Mouse (Mus musculus) forebrain, embryonic 14.5 days (tissue): ENCODE measurements around the gene Tfcp2. TPM values are rescaled to one million over a fixed set of nuclear protein-coding genes. Genes with fewer than 3 reads are reported as not detected.
"Not testable (repeated sequence)": the region's sequence is repeated elsewhere in the genome, so short reads cannot be mapped to it uniquely, and the experiment has no call there.

Experiments
- ATAC-seq: fragments of 200-750 bp; cut with Nextera tagmentation; 2 replicates; pipeline ENCODE4 v1.8.0; 2017; ENCODE audit warnings: mild to moderate bottlenecking, moderate library complexity
- DNase-seq: peaks from one replicate; pipeline ENCODE4 v3.0.0-alpha.2; 2015; ENCODE audit warnings: low spot score
- H3K27ac ChIP-seq: fragments of 300-500 bp; sonication (generic); 2 replicates; pipeline ENCODE4 v1.5.1; 2014; ENCODE audit warnings: low read depth, mild to moderate bottlenecking, control low read depth, low read length, moderate library complexity
- H3K27me3 ChIP-seq: fragments of 300-500 bp; sonication (generic); replicated peaks from 2 replicates; pipeline ENCODE4 v1.6.1; 2014; ENCODE audit warnings: low read length, control low read depth, mixed read lengths; ENCODE audit not compliant: control insufficient read depth, insufficient read depth
- H3K36me3 ChIP-seq: fragments of 300-500 bp; sonication (generic); 2 replicates; pipeline ENCODE4 v1.6.1; 2014; ENCODE audit warnings: low read length, control low read depth; ENCODE audit not compliant: control insufficient read depth, insufficient read depth
- H3K4me1 ChIP-seq: fragments of 300-500 bp; sonication (generic); 2 replicates; pipeline ENCODE4 v1.6.1; 2014; ENCODE audit warnings: antibody characterized with exemption, low read length, control low read depth; ENCODE audit not compliant: control insufficient read depth, insufficient read depth
- H3K4me2 ChIP-seq: fragments of 300-500 bp; sonication (generic); 2 replicates; pipeline ENCODE4 v1.6.1; 2014; ENCODE audit warnings: mild to moderate bottlenecking, control low read depth, low read length
- H3K4me3 ChIP-seq: fragments of 300-500 bp; sonication (generic); 2 replicates; pipeline ENCODE4 v1.5.1; 2014; ENCODE audit warnings: low read depth, low read length, control low read depth
- H3K9ac ChIP-seq: fragments of 300-500 bp; sonication (generic); 2 replicates; pipeline ENCODE4 v1.6.1; 2014; ENCODE audit warnings: mild to moderate bottlenecking, low read length, control low read depth, moderate library complexity
- H3K9me3 ChIP-seq: fragments of 300-500 bp; sonication (generic); replicated peaks from 2 replicates; pipeline ENCODE4 v1.6.1; 2016; ENCODE audit warnings: low read length, control low read depth, mixed read lengths; ENCODE audit not compliant: control insufficient read depth
- WGBS: fragments of 180-500 bp; shearing (Covaris S2); extraction: QIAGEN DNeasy Blood & Tissue Kit; methylation state at CpG from one replicate; pipeline ENCODE4 v1.1.7; 2014; 5-methylcytosine and 5-hydroxymethylcytosine counted together
- polyA plus RNA-seq: library from polyadenylated mRNA; unstranded; fragments of >200 nt; fragmentation: Nextera tagmentation; extraction: Ambion mirVana; gene quantifications from 2 replicates; pipeline ENCODE4 v1.2.1, GENCODE M21; 2014

Tfcp2 gene
- polyA plus RNA-seq, 1 experiment from 2014 or later: 22.1 TPM

DNA sequence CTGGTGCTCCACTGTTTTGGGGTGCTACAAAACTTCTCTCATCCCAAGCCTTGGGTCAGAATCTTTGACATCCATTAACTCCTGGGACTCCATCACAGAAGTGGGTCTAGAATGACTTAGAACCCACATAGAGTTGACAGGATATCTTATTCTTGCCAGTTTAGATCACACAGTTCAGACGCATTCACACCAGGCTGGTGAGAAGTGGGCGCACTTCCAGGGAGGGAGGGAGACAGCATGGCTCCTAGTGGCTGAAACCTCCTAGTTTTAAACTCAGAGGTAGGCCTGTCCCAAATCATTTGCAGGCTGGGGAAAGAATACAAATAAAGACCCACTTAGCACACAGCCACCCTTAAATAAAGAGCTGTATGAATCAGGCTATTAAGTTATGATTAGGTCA, 22.6 kb upstream of the Tfcp2 start:
- Histone ChIP-seq H3K4me3 (no peak overlapping the region), H3K36me3 (peaks cover 36% of the 10 kb centered on the region), H3K9me3 (no peaks in the 10 kb centered on the region), H3K4me1 (no peaks in the 10 kb centered on the region), H3K27ac (no peak overlapping the region), H3K4me2 (no peak overlapping the region), H3K27me3 (no peaks in the 10 kb centered on the region), H3K9ac (no peak overlapping the region)
- no peak for ATAC-seq
- peak; percentile 13 for DNase-seq
- WGBS: 61% methylated on average over 2 of the region's 2 CpGs

DNA sequence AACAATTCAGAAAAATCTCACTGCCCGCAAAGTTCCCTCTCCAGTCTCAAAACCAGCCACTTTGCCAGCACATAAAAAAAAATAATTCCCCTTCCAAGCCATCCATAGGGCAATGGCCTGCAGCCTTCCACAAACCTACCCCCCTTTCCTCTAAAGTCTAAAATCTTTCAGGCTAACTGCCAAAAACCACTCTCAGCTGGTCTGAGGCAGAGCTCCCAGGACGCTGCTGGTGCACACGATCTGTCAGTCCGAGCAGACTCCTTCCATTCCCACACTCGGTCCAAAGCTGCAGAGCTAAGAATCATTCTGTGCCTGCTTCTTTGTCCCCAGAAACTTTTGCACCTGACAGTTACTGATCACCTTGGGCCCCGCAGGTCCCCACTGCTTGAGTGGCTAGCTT, 22.1 kb upstream of the Tfcp2 start:
- DNase-seq (peak; percentile 60), ATAC-seq (no peak)
- no peaks in the 10 kb centered on the region for H3K4me1 ChIP-seq
- H3K4me2 ChIP-seq: no peak overlapping the region
- H3K9ac ChIP-seq: peak overlapping the region; percentile 13; the same call in 1 of the 2 replicates
- WGBS: 53% methylated on average over 6 of the region's 6 CpGs
- no peak overlapping the region for H3K4me3 ChIP-seq
- peaks cover 32% of the 10 kb centered on the region for H3K36me3 ChIP-seq
- H3K9me3 ChIP-seq: no peaks in the 10 kb centered on the region
- H3K27ac ChIP-seq: no peak overlapping the region
- no peaks in the 10 kb centered on the region for H3K27me3 ChIP-seq

DNA sequence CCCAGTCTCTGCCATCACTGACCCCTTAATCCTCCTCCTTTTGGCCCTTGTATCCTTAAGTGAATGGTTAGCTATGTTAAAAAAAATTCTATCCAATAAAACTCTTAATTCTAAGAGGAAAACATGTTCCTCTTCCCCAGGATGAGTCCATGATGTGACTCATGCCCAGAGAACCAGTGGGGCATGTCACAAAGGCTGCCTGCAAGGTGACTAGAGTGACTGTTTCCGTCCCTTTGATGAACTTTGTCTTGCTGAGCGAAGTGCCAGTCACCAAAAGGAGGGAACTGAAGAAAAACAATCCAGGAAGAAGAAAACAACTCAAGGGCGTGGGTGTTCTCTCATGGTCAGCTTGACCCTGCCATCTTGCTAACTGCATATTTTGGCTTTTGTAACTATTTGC, 17.4 kb upstream of the Tfcp2 start:
- no peak overlapping the region for H3K9ac ChIP-seq
- no peaks in the 10 kb centered on the region for H3K27me3 ChIP-seq
- DNase-seq: no peak
- no peaks in the 10 kb centered on the region for H3K4me1 ChIP-seq
- H3K9me3 ChIP-seq: no peaks in the 10 kb centered on the region
- no peaks in the 10 kb centered on the region for H3K36me3 ChIP-seq
- H3K27ac ChIP-seq: no peak overlapping the region
- ATAC-seq: no peak
- H3K4me3 ChIP-seq: no peak overlapping the region
- WGBS: 78% methylated on average over 3 of the region's 3 CpGs
- H3K4me2 ChIP-seq: no peak overlapping the region

DNA sequence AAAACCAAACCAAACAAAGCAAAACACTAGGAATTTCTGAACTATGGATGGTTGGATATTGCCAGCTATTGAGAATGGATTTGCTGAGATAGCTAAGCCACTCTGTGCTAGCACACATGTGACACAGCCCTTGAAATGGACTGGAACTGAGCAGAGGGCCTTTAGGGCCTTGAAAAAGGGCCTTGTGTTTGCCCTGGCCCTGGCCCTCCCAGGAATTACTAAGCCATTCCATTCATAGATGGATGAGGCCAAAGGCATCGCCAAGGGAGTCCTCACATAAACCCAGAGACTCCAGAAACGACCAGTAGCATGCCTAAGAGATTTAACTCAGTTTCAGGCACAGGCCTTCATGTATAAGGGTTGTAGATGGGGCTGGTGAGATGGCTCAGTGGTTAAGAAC, 14.7 kb upstream of the Tfcp2 start:
- ATAC-seq (no peak), DNase-seq (no peak)
- Histone ChIP-seq H3K4me3 (no peak overlapping the region), H3K27ac (no peak overlapping the region), H3K4me1 (no peaks in the 10 kb centered on the region), H3K36me3 (no peaks in the 10 kb centered on the region), H3K9me3 (no peaks in the 10 kb centered on the region), H3K4me2 (no peak overlapping the region), H3K27me3 (no peaks in the 10 kb centered on the region), H3K9ac (no peak overlapping the region)
- WGBS: 72% methylated on average over 2 of the region's 2 CpGs

DNA sequence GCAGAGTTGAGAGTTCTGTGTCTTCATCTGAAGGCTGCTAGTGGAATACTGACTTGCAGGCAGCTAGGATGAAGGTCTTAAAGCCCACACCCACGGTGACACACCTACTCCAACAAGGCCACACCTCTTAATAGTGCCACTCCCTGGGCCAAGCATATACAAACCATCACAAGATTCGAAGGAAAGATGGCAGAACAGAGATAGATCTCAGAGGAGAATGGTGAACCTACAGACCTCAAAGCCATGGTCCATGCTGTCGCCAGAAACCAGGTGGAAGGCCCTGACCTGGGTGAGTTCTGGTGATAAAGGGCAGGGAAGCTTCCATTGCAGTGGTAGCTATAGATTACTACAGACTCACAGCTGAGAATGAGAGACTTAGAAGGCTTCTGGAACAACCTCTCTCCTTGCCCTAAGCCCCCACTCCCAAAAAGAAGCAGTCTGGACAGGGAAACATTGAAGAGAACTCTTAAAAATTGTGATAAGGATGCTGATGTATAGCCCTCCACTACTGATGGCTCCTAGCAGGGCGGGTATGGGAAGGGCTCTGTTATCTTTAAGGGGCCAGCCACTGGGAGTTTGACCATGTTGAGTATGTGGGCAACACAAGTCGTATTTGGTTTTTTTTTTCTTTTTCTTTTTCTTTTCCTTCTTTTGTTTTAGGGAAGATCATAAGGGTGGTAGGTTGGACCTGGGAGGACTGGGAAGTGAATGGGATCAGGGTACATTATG, 6.1 kb upstream of the Tfcp2 start:
- no peaks in the 10 kb centered on the region for H3K27me3 ChIP-seq
- 81% methylated on average over 5 of the region's 5 CpGs for WGBS
- no peak for ATAC-seq

DNA sequence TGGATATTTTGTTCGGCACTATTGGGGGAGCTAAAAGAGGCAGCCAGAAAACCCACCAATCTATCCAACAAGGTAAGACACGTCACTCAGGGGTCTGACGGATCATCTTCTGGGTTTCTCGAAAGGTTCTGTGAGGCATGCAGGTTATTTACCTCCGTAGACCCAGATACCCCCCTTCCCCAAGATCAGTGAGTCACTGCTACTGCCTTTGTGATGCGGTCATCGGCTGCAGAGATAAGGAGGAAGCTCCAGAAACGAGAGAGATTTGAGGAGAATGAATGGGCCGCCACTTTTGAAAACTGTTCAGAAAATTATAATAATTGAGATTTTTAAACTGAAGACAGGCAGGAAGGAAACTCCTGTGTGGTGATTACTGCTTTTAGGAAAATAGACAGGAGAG, 4.6 kb upstream of the Tfcp2 start:
- no peak overlapping the region for H3K9ac ChIP-seq
- no peaks in the 10 kb centered on the region for H3K9me3 ChIP-seq
- no peaks in the 10 kb centered on the region for H3K36me3 ChIP-seq
- 89% methylated on average over 9 of the region's 9 CpGs for WGBS
- ATAC-seq: no peak
- DNase-seq: no peak
- H3K27me3 ChIP-seq: no peaks in the 10 kb centered on the region
- no peak overlapping the region for H3K4me3 ChIP-seq
- no peak overlapping the region for H3K4me2 ChIP-seq
- 0 out of 2 replicates have a peak, but pooled peaks cover 2% of the 10 kb centered on the region for H3K4me1 ChIP-seq
- H3K27ac ChIP-seq: no peak overlapping the region

More for the DNA sequence above, 6.1 kb upstream of the Tfcp2 start:
- DNase-seq: no peak
- H3K4me1 ChIP-seq: no peaks in the 10 kb centered on the region
- no peaks in the 10 kb centered on the region for H3K36me3 ChIP-seq
- H3K27ac ChIP-seq: no peak overlapping the region
- H3K9me3 ChIP-seq: no peaks in the 10 kb centered on the region
- H3K9ac ChIP-seq: no peak overlapping the region
- no peak overlapping the region for H3K4me3 ChIP-seq
- H3K4me2 ChIP-seq: no peak overlapping the region

DNA sequence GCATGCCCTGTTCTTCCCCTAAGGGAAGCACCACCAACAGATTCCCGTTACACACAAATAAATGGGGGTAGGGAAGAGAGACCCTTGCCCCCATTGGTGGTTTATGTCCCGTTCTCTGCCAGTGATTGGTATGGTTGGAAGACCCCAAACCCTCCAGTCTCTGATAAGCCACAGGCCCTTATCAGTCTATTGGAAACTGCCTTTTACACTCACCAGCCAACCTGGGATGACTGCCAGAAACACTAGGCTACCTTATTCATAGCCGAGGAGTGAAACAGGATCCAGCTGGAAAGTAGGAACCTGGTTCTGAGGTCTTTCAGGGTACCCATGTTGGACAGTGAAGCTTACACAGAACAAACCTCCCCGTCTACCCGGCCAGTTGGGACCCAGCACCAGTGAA, 4.2 kb upstream of the Tfcp2 start:
- ATAC-seq: no peak

DNA sequence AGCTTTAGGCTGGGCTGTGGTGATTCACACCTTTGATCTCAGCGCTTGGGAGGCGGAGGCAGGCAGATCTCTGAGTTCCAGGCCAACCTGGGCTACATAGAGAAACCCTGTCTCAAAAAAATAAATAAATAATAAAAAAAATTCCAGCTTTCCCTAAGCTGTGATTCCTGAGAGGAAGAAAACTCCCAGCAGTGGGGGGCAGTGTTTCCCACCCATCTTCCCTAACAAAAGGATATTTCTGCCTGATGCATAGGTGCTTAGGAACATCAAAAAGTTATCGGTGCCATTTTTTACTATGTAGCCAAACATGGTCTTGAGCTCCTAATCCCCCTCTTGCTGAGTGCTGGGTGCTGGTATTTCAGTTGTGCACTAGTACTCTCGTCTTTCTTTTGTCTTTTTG, 1.5 kb downstream of the Tfcp2 start:
- 88% methylated on average over 4 of the region's 4 CpGs for WGBS

More for the DNA sequence above, 4.2 kb upstream of the Tfcp2 start:
- Histone ChIP-seq H3K4me1 (peaks cover 3% of the 10 kb centered on the region; the same call in 1 of the 2 replicates), H3K27me3 (no peaks in the 10 kb centered on the region), H3K36me3 (no peaks in the 10 kb centered on the region), H3K9ac (no peak overlapping the region), H3K4me2 (no peak overlapping the region), H3K27ac (no peak overlapping the region), H3K9me3 (no peaks in the 10 kb centered on the region), H3K4me3 (no peak overlapping the region)
- WGBS: 88% methylated on average over 5 of the region's 5 CpGs
- DNase-seq: no peak

DNA sequence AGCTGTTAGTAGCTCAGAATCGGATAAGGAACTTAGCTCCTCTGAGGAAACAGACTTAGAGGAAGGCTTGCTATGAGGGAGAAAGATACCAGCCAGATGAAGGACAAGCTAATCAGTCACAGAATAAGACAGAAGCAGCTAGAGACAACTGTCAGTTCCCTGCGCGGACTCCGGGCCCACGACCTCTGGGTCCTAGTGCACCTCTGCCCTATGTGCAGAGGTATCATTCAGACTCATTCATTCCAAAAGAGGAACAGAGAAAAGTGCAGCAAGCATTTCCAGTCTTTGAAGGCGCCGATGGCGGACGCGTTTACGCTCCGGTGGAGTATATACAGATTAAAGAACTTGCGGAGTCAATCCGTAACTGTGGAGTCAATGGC, 8.2 kb downstream of the Tfcp2 start:
- 98% methylated on average over 14 of the region's 14 CpGs for WGBS
- not testable (repeated sequence) for H3K27ac ChIP-seq, H3K4me1 ChIP-seq, H3K4me2 ChIP-seq, ATAC-seq, H3K9me3 ChIP-seq, H3K27me3 ChIP-seq, H3K9ac ChIP-seq, DNase-seq, H3K4me3 ChIP-seq
- H3K36me3 ChIP-seq: 0 out of 2 replicates have a peak, but pooled peaks cover 13% of the 10 kb centered on the region

More for the DNA sequence above, 1.5 kb downstream of the Tfcp2 start:
- ATAC-seq (no peak), DNase-seq (peak; percentile 17)
- Histone ChIP-seq H3K36me3 (peaks cover 6% of the 10 kb centered on the region; the same call in 1 of the 2 replicates), H3K4me2 (peak overlapping the region; percentile 91), H3K27me3 (no peaks in the 10 kb centered on the region), H3K4me1 (peaks cover 12% of the 10 kb centered on the region), H3K27ac (no peak overlapping the region), H3K9me3 (no peaks in the 10 kb centered on the region), H3K9ac (no peak overlapping the region; the same call in 1 of the 2 replicates), H3K4me3 (0 out of 2 replicates have a peak overlapping the region, but pooled peaks have one; percentile 85)
